Mouse (Mus musculus): ENCODE data around the gene Gm10643.

The Gm10643 gene

DNA sequence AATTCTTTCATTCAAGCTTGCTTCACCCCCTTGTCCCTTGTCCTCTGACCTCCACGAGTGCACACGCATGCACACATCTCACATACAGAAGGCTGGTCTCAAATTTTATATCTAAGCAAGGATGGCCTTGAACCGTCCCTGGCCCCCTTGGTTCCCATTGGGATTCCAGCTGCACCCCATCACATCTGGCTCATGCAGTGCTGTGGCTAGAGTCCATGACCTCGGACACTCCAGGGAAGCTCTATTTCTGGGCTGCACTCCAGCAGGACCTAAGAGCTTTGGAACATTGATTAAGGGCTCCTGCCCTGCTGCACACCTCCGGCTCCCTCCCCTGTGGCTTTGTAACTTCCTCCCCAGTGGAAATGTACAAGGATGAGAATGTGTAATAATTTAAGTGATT lies 26.9 kb downstream of the Gm10643 start:
- DNase-seq = no peak

DNA sequence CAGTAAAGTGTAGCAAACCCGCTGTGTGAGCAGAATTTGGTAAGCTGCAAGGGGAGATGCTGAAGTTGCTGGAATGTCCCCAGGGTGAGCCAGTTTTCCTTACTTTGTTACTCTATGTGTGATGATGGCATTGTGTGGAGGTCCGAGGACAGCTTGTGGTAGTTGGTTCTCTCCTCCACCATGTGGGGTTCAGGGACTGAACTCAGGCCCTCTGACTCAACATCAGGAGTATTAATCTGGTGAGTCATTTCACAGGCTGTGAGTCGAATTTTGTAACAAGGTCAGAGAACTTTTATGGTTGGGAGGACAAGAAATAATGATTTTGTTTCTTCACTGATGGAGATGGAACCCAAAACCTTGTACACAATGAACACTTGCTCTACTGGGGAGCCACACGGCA lies 32.2 kb downstream of the Gm10643 start:
- no peak for DNase-seq

DNA sequence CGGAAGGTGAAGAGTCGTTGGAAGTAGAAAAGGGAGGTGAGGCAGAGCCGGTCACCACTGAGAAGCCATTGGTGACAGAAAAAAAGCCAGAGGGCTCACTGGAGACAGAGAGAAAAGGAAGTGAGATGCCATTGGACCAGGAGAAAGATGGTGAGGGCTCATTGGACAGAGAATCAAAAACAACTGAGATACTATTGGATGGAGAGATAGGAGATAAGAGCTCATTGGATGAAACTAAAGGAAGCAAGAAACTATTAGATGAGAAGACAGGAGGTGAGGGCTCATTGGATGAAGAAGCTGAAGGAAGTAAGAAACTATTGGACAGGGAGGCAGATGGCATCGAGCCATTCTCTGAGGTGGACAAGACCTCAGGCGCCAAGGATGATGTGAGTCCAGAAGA lies 35.7 kb downstream of the Gm10643 start:
- no peak for DNase-seq

DNA sequence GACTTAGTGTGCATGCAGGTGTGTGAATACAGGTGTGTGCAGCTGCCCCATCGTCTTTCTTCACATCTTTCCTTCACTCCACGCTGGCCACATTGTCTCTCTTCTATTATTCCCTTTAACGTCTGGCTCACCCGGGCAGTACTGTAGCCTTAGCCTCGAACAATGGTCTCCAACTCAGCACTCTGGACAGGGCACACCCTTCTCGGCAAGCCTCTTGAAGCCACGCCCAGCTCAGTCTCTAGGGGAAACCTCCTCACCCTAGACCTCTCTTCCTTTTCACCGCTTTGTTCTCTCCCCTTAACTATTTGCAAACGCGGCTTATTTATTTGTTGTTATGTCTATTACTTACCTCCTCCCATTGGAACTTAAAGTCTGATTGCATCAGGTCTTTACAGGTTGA lies 37.5 kb downstream of the Gm10643 start:
- DNase-seq = no peak

DNA sequence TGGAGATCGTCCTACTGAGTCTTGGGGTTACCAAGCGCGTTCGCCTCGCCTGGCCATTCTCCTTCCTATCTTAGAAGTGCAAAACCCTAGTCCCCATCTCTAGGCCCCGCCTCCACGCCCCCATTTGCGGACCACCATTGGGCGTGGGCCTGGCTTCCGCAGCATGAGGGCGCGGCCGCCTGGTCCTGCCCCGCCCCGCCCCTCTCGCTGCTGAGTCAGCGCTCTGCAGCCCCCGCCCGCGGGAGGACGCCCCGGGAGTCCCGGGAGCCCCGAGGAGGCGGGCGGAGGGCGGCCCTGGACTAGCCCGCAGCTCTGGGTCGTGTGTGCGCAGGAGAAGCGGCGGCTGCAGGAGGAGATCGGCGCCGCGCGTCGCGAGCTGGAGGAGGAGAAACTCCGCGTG lies 39.1 kb downstream of the Gm10643 start:
- DNase-seq = peak; percentile 76

DNA sequence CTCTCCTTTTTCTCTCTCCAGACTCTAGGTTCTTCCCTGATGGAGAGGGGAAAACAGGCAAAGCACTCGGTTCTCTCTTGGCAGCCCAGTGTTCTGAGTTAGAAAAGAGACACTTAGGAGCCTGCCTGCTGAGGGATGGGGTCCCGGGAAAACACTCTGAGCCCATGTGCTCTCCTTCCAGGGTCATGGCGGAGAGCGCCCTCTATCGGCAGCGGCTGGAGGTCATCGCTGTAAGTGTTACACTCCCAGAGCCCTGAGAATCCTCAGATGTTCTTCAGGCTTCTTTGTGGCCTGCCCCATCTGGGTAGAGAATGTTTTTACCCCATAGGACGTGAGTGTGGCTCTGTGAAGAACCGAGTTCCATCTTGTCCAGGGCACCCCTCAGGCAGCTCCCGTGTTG lies 40.8 kb downstream of the Gm10643 start:
- peak; percentile 66 for DNase-seq

DNA sequence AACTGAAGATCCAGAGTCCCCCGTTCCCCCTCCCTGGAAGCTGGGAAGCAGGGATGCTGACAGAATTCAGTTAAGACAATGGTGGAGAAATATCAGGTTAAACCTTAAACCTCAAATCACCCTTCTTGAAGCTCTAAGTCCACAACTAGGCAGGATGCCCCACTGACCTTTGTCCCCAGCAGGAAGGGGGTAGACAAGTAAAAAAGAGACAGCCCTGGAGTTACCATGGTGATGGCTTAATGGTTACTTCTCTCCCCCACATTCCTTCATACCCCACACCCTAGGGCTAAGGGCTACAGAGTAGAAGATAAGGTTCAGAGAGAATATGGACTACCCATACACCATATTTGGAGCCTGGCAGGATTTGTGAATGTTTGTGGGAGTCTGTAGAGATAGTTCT lies 41.3 kb downstream of the Gm10643 start:
- no peak for DNase-seq

DNA sequence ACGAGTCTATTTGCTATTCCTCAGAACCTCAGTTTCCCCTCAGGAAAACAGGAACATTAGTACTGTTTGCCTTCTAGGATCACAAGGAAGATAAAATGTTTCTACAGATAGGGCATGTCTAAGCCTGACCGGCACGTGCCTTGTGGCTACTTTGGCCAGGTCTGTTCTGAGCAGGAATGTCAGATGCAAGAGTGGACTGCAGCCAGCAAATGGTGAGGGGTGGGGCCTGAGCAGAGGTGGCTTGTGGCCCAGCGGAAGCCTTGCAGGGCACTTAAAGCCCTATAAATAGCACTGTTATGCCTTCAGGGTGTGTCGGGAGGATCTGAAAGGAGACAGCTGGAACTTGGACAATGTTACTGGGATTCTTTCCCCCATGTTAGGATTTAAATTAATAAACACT lies 41.9 kb downstream of the Gm10643 start:
- DNase-seq = no peak

DNA sequence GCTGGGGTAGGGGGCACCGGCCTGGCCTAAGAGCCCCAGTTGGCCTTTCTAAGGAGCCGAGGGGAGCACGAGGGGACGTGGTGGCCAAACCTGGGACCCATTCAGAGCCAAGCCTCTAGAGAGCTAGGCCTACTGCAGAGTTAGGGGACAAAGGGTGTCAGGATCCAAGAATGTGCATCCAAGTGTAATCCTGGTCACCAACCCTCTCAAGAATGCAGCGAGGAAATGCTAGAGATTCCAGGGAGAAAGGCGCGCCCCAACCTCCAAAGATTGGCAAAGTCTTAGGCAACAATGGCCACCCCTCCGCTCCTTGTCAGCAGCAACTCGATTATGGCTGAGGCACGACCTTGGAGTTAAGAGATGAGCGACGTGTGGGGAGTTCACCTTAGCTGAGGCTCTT lies 43.4 kb downstream of the Gm10643 start:
- no peak for DNase-seq

DNA sequence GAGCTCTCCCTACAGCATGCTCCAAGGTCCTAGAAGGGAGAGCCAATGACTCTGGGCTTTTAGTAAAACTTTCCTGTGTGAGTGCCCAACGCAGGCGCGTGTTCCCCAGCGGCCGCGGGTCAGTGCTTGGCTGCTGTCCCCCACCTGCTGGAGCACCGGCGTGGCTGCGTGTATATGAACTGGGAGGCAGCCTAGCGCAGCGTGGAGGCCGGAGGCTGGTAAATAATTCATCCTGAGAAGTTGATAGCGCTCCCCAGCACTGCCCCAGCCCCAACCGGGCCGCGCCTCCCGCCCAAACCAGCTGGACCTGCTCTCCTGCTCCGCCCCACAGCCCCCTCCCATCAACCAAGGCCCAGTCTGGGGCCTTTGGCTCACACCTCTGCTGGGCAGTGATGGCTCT lies 43.8 kb downstream of the Gm10643 start, which contains the start of gene Palm3:
Gene Palm3, plus strand, starts transcription at position 376 of the 400 bp plus-strand sequence.
- DNase-seq = no peak

DNA sequence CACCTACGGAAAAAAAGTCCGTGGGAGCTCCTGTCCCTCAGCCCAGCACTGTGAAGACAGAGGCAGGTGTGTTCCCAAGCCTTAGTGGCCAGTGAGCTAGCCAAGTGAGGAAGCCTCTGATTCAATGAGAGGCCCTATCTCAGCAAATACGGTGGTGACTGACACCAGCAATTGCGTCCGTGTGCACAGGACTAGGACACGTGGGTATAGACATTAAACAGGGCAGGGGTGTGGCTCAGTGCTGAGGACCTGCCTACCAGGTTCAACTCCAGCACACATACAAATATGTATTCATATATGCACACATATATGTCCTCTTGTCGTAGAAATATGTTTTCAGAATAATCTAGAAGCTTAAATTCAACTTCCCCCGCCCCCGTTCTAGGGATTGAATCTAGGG lies 45.2 kb downstream of the Gm10643 start:
- no peak for DNase-seq

DNA sequence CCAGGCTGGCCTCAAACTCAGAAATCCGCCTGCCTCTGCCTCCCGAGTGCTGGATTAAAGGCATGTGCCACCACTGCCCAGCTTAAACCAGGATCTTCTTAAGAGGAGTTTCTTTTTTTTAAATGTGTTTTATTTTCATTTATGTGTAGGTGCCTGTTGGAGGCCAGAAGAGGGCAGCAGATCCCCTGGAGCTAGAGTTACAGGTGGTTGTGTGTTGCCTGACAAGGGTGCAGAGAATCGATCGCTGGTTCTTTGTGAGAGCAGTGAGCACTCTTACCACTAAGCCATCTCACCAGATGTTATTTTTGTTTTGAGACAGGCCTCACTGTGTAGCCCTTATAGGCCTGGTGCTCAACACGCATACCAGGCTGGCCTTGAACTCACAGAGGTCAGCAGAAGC lies 49.1 kb downstream of the Gm10643 start:
- DNase-seq = no peak

Measured in liver (tissue).